Mouse (Mus musculus) small intestine, adult 2 months (tissue): ENCODE measurements at regions not wholly inside any gene's neighbourhood (a gene's known extent, or its start where the extent isn't known, plus 50 kb on each side); places are given as distances from the start of the nearest gene placed in this dataset.

Experiments used
- H3K27ac ChIP-seq: fragments of 200-500 bp; 2 replicates; pipeline ENCODE4 v1.5.1; 2012; ENCODE audit warnings: low read depth, low read length, control low read depth, inconsistent platforms; ENCODE audit not compliant: insufficient read depth
- H3K27me3 ChIP-seq: fragments of 200-500 bp; 2 replicates; pipeline ENCODE4 v1.6.1; 2012; ENCODE audit warnings: mild to moderate bottlenecking, moderate library complexity, low read length, inconsistent platforms; ENCODE audit not compliant: control insufficient read depth, insufficient read depth
- H3K36me3 ChIP-seq: fragments of 200-500 bp; 2 replicates; pipeline ENCODE4 v1.6.1; 2012; ENCODE audit warnings: mild to moderate bottlenecking, low read length, control low read depth, inconsistent platforms; ENCODE audit not compliant: control insufficient read depth, insufficient read depth
- H3K4me1 ChIP-seq: fragments of 200-500 bp; 2 replicates; pipeline ENCODE4 v1.6.1; 2012; ENCODE audit warnings: low read length, inconsistent platforms, mixed read lengths; ENCODE audit not compliant: control insufficient read depth, insufficient read depth, insufficient read length
- H3K4me3 ChIP-seq: fragments of 200-500 bp; 2 replicates; pipeline ENCODE4 v1.5.1; 2012; ENCODE audit warnings: low read depth, mild to moderate bottlenecking, control low read depth, inconsistent platforms, low read length, moderate library complexity
- CTCF ChIP-seq: fragments of 200-500 bp; IDR thresholded peaks from 2 replicates; pipeline ENCODE4 v1.5.1; 2012; ENCODE audit warnings: low read depth, mild to moderate bottlenecking, control low read depth, inconsistent platforms, low read length, moderate library complexity, mixed read lengths; ENCODE audit not compliant: insufficient replicate concordance, insufficient read length; ENCODE audit errors: extremely low read depth
- POLR2A ChIP-seq: fragments of 200-500 bp; IDR thresholded peaks from 2 replicates; pipeline ENCODE4 v1.6.1; 2012; ENCODE audit warnings: low read depth, mild to moderate bottlenecking, control low read depth, inconsistent platforms, low read length, moderate library complexity
- WGBS: fragments of 180-500 bp; shearing (Covaris S2); methylation state at CpG from one replicate; pipeline ENCODE4 v1.1.7; 2018; 5-methylcytosine and 5-hydroxymethylcytosine counted together

- Histone ChIP-seq H3K27me3 (no peaks in the 10 kb centered on the region), H3K4me1 (no peaks in the 10 kb centered on the region), H3K27ac (no peak overlapping the region), H3K4me3 (no peak overlapping the region), H3K36me3 (no peaks in the 10 kb centered on the region)
- TF ChIP-seq CTCF (no peak), POLR2A (no peak)
- WGBS, result 56% methylated on average over 2 of the region's 2 CpGs
These were observed 546.0 kb upstream of the Cdh11 start for GRCm38 (mm10) chr8:103331415-103331814.

- Histone ChIP-seq H3K27me3 (no peaks in the 10 kb centered on the region), H3K36me3 (no peaks in the 10 kb centered on the region), H3K4me3 (no peak overlapping the region), H3K4me1 (no peaks in the 10 kb centered on the region), H3K27ac (no peak overlapping the region)
- no peak for TF ChIP-seq POLR2A
- no peak for TF ChIP-seq CTCF
- WGBS, result 72% methylated on average over 3 of the region's 3 CpGs
These were observed 551.9 kb upstream of the Cdh11 start for GRCm38 (mm10) chr8:103337314-103337713.

- WGBS, result 79% methylated on average over 2 of the region's 2 CpGs
- TF ChIP-seq CTCF, result no peak
- TF ChIP-seq POLR2A, result no peak
- Histone ChIP-seq H3K4me3 (no peak overlapping the region), H3K4me1 (no peaks in the 10 kb centered on the region), H3K36me3 (no peaks in the 10 kb centered on the region), H3K27me3 (no peaks in the 10 kb centered on the region), H3K27ac (no peak overlapping the region)
These were observed 553.6 kb upstream of the Cdh11 start for GRCm38 (mm10) chr8:103339042-103339441.

- no peaks in the 10 kb centered on the region for H3K36me3 ChIP-seq
- H3K4me1 ChIP-seq, result no peaks in the 10 kb centered on the region
- no peaks in the 10 kb centered on the region for H3K27me3 ChIP-seq
- no peak overlapping the region for H3K27ac ChIP-seq
- TF ChIP-seq CTCF, result no peak
- no peak for TF ChIP-seq POLR2A
- H3K4me3 ChIP-seq, result no peak overlapping the region
- 80% methylated on average over 5 of the region's 5 CpGs for WGBS
These were observed 554.5 kb upstream of the Cdh11 start for GRCm38 (mm10) chr8:103339951-103340350.

- H3K4me3 ChIP-seq, result no peak overlapping the region
- WGBS, result 91% methylated on average over 3 of the region's 3 CpGs
These were observed 558.4 kb upstream of the Cdh11 start for GRCm38 (mm10) chr8:103343891-103344290.

GRCm38 (mm10) chr8:103344871-103345270 is 559.4 kb upstream of the Cdh11 start:
- no peaks in the 10 kb centered on the region for H3K27me3 ChIP-seq
- no peak overlapping the region for H3K27ac ChIP-seq
- H3K4me3 ChIP-seq, result no peak overlapping the region
- H3K36me3 ChIP-seq, result no peaks in the 10 kb centered on the region
- no peaks in the 10 kb centered on the region for H3K4me1 ChIP-seq
- no peak for TF ChIP-seq POLR2A
- TF ChIP-seq CTCF, result no peak
- 80% methylated on average over 2 of the region's 2 CpGs for WGBS

More at GRCm38 (mm10) chr8:103343891-103344290, 558.4 kb upstream of the Cdh11 start:
- Histone ChIP-seq H3K27ac (no peak overlapping the region), H3K4me1 (no peaks in the 10 kb centered on the region), H3K27me3 (no peaks in the 10 kb centered on the region), H3K36me3 (no peaks in the 10 kb centered on the region)
- TF ChIP-seq POLR2A, result no peak
- TF ChIP-seq CTCF, result no peak

- Histone ChIP-seq H3K4me1 (no peaks in the 10 kb centered on the region), H3K4me3 (no peak overlapping the region), H3K27ac (no peak overlapping the region), H3K36me3 (no peaks in the 10 kb centered on the region), H3K27me3 (no peaks in the 10 kb centered on the region)
- WGBS, result 18% methylated on average over 7 of the region's 7 CpGs
- TF ChIP-seq POLR2A, result no peak
- TF ChIP-seq CTCF, result no peak
These were observed 561.9 kb upstream of the Cdh11 start for GRCm38 (mm10) chr8:103347158-103347871.

- Histone ChIP-seq H3K36me3 (no peaks in the 10 kb centered on the region), H3K27ac (no peak overlapping the region), H3K4me1 (no peaks in the 10 kb centered on the region), H3K27me3 (no peaks in the 10 kb centered on the region), H3K4me3 (no peak overlapping the region)
- TF ChIP-seq POLR2A (no peak), CTCF (no peak)
- WGBS, result 70% methylated on average over 3 of the region's 3 CpGs
These were observed 576.3 kb upstream of the Cdh11 start for GRCm38 (mm10) chr8:103361713-103362112.
